Mouse (Mus musculus): ENCODE data around the gene Ube2c. TPM values are rescaled to one million over a fixed set of nuclear protein-coding genes. Genes with fewer than 3 reads are reported as not detected.

Ube2c gene
- total RNA-seq, 1 experiment, result 159 TPM

GRCm38 (mm10) chr2:164827146-164827850 lies 57.6 kb downstream of the Ube2c start:
- no peak for DNase-seq (ENCODE audit: low read depth, low spot score)
- in situ Hi-C loops (cut with MboI; ENCODE audit: low sequenced_read_pairs in 2 of 2, unreplicated experiment in 2 of 2), result no loop called here
- TF ChIP-seq ZNF384 (IDR thresholded peaks at IDR 0.05; ENCODE audit: low read depth, low read length), result no peak
- no peak for TF ChIP-seq ZC3H11A (IDR thresholded peaks at IDR 0.05; ENCODE audit: borderline replicate concordance, low read depth, low read length)
- no peak for TF ChIP-seq CHD2 (IDR thresholded peaks at IDR 0.05; ENCODE audit: low read depth, low read length)
- TF ChIP-seq HCFC1 (IDR thresholded peaks at IDR 0.05; ENCODE audit: borderline replicate concordance, insufficient read depth, low read length), result no peak
- no peak for TF ChIP-seq MAFK (IDR thresholded peaks at IDR 0.05; ENCODE audit: insufficient read depth, low read depth, low read length)
- Histone ChIP-seq H3K4me1 (ENCODE audit: control insufficient read depth in 2 of 2, insufficient read depth in 2 of 2, low read length in 2 of 2, poor library complexity in 1 of 2) (peaks cover 6 to 29% of the 10 kb centered on the region in 2 experiments; a peak in 3 of 4 replicates), H3K9ac (ENCODE audit: insufficient read depth, low read depth, low read length, poor library complexity, severe bottlenecking) (peak overlapping the region; percentile 33), H3K36me3 (ENCODE audit: control insufficient read depth, insufficient read depth, low read length, poor library complexity, severe bottlenecking) (peaks cover 39% of the 10 kb centered on the region), H3K4me3 (ENCODE audit: insufficient read depth in 1 of 2, low read depth in 1 of 2, low read length in 2 of 2, poor library complexity in 1 of 2, severe bottlenecking in 1 of 2) (peak overlapping the region in 1 of 2 experiments; percentile 21; a peak in 1 of 4 replicates), H3K27ac (ENCODE audit: insufficient read depth, low read depth, low read length, poor library complexity, severe bottlenecking) (no peak overlapping the region; the same call in 1 of the 2 replicates), H3K9me3 (ENCODE audit: control insufficient read depth, insufficient read depth, low read depth, low read length) (no peaks in the 10 kb centered on the region)

Other genes starting within 250 kb of the Ube2c start
- 41.5 and 58.4 TPM in 2 replicates for gene Wfdc2, start 207.5 kb upstream of the Ube2c start, total RNA-seq (2012; rRNA removed)
- gene Spint3, start 196.4 kb upstream of the Ube2c start, total RNA-seq (2012; rRNA removed), result not detected in 2 replicates
- not detected in 2 replicates for gene Wfdc6a, start 184.5 kb upstream of the Ube2c start, total RNA-seq (2012; rRNA removed)
- gene Eppin, start 176.3 kb upstream of the Ube2c start, total RNA-seq (2012; rRNA removed), result not detected in 2 replicates
- not detected in 2 replicates for gene Wfdc6b, start 156.4 kb upstream of the Ube2c start, total RNA-seq (2012; rRNA removed)
- not detected in 2 replicates for gene Wfdc8, start 156.3 kb upstream of the Ube2c start, total RNA-seq (2012; rRNA removed)
- gene Wfdc16, start 131.1 kb upstream of the Ube2c start, total RNA-seq (2012; rRNA removed), result not detected in 2 replicates
- 0.98 and 3.1 TPM in 2 replicates for gene Wfdc10, start 113.9 kb upstream of the Ube2c start, total RNA-seq (2012; rRNA removed)
- gene Wfdc9, start 113.3 kb upstream of the Ube2c start, total RNA-seq (2012; rRNA removed), result not detected in 2 replicates
- gene Wfdc11, start 95.8 kb upstream of the Ube2c start, total RNA-seq (2012; rRNA removed), result not detected in 2 replicates
- not detected in 2 replicates for gene Wfdc13, start 84.8 kb upstream of the Ube2c start, total RNA-seq (2012; rRNA removed)
- not detected in 2 replicates for gene Spint4, start 71.4 kb upstream of the Ube2c start, total RNA-seq (2012; rRNA removed)
- gene Spint5, start 54.6 kb upstream of the Ube2c start, total RNA-seq (2012; rRNA removed), result 1.6 and 6.6 TPM in 2 replicates
- 0.18 and 0.58 TPM in 2 replicates for gene Wfdc3, start 24.0 kb upstream of the Ube2c start, total RNA-seq (2012; rRNA removed)
- 13.3 and 15.1 TPM in 2 replicates for gene Dnttip1, start 23.9 kb upstream of the Ube2c start, total RNA-seq (2012; rRNA removed)
- 1.5 and 1.7 TPM in 2 replicates for gene Tnnc2, start 10.1 kb downstream of the Ube2c start, total RNA-seq (2012; rRNA removed)
- gene Snx21, start 15.9 kb downstream of the Ube2c start, total RNA-seq (2012; rRNA removed), result 5.5 and 7.0 TPM in 2 replicates
- 46.4 and 54.7 TPM in 2 replicates for gene Acot8, start 35.0 kb downstream of the Ube2c start, total RNA-seq (2012; rRNA removed)
- 6.4 and 7.0 TPM in 2 replicates for gene Zswim3, start 35.2 kb downstream of the Ube2c start, total RNA-seq (2012; rRNA removed)
- gene Zswim1, start 52.8 kb downstream of the Ube2c start, total RNA-seq (2012; rRNA removed), result 21.5 and 22.6 TPM in 2 replicates
- gene Spata25, start 58.6 kb downstream of the Ube2c start, total RNA-seq (2012; rRNA removed), result 0.95 and 1.1 TPM in 2 replicates
- gene Ctsa, start 63.0 kb downstream of the Ube2c start, total RNA-seq (2012; rRNA removed), result 103 and 216 TPM in 2 replicates
- 3.6 TPM in 2 replicates for gene Neurl2, start 63.6 kb downstream of the Ube2c start, total RNA-seq (2012; rRNA removed)
- gene Pltp, start 87.8 kb downstream of the Ube2c start, total RNA-seq (2012; rRNA removed), result 56.1 and 117 TPM in 2 replicates
- 30.4 and 39.5 TPM in 2 replicates for gene Pcif1, start 109.4 kb downstream of the Ube2c start, total RNA-seq (2012; rRNA removed)
- 18.5 and 22.4 TPM in 2 replicates for gene Zfp335, start 141.9 kb downstream of the Ube2c start, total RNA-seq (2012; rRNA removed)
- gene Mmp9, start 170.9 kb downstream of the Ube2c start, total RNA-seq (2012; rRNA removed), result 5.8 and 7.0 TPM in 2 replicates
- gene Slc12a5, start 190.9 kb downstream of the Ube2c start, total RNA-seq (2012; rRNA removed), result 1.7 and 2.0 TPM in 2 replicates

Measured in ES-E14 (cell line).